Mouse (Mus musculus) heart, postnatal 0 days (tissue): Measurements from ENCODE around the gene Sorcs2.

Experiments used
- CTCF ChIP-seq: IDR thresholded peaks from 2 replicates; pipeline ENCODE4 v1.5.1; 2016; ENCODE audit warnings: antibody characterized with exemption, control low read depth, low read depth
- EP300 ChIP-seq: IDR thresholded peaks from 2 replicates; pipeline ENCODE4 v1.6.1; 2016; ENCODE audit warnings: antibody characterized with exemption, low read depth

DNA sequence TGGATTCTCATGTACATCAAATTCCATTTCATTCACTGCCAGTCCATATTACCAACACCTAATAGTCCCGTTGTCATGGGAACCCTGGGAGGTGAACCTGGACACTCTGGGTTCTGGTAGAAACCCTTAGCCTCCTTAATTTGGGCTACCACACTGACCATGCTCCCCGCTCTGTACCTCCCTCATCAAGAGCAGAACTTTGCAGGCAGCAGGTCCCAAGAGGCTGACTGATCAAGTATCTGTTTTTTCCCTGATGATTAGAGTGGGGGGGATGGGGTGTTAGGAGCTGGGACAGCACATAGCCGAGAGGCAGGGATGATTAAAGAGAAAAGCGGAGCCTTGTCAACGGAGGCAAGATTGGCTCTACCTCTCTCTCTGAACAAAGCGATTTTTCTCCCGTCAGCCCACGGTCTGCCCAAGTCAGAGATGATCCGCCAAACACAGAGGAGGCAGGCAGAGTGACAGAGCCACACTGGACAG lies 167.6 kb downstream of the Sorcs2 start:
- TF ChIP-seq CTCF (no peak), EP300 (no peak)
